Mouse (Mus musculus): ENCODE data around the gene Ptrhd1.

DNA sequence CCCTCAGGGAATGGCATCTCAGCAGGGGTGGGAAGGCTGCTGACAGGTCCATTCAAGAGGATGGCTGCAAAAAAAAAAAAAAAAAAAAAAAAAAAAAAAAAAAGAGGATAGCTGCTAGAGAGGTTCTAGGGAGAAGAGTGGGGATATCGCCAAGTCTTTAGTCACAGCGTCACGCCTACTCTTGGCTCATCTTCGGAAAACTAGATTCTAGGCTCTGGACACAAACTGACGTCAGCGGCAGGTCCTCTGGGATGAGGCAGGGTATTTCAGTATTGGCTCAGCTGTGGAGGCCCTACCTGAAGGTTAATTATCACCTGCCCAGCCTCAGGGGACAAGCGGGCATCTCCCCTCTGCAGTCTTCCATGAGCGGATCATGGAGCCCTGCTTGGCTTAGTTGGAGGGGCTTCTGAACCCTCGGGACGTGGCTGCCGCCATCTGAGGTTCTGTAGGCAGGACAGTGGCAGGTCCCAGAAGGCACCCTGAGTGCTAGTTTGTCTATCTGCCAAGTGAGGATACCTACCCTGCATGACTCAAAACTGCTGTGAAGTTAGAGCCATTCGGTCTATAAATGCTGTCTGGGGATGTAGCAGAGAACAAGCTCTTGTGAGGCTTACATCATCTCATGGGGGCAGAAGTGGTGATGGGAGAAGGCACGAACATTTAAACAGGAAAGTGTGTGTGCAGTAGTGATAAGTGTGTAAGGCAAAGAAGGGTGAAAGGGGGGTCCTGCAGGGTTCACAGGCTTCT, 32.2 kb upstream of the Ptrhd1 start:
- TF ChIP-seq CHD2 (IDR thresholded peaks at IDR 0.05; ENCODE audit: low read depth, low read length) (no peak), MAFK (IDR thresholded peaks at IDR 0.05; ENCODE audit: insufficient read depth, low read depth, low read length) (no peak), ZNF384 (IDR thresholded peaks at IDR 0.05; ENCODE audit: low read depth, low read length) (peak; percentile 79)
